Mouse (Mus musculus): ENCODE measurements around the gene Itgb4. TPM values are rescaled to one million over a fixed set of nuclear protein-coding genes. Genes with fewer than 3 reads are reported as not detected.

The Itgb4 gene
- polyA plus RNA-seq, 1 experiment from 2014 or later = 1.5 TPM

DNA sequence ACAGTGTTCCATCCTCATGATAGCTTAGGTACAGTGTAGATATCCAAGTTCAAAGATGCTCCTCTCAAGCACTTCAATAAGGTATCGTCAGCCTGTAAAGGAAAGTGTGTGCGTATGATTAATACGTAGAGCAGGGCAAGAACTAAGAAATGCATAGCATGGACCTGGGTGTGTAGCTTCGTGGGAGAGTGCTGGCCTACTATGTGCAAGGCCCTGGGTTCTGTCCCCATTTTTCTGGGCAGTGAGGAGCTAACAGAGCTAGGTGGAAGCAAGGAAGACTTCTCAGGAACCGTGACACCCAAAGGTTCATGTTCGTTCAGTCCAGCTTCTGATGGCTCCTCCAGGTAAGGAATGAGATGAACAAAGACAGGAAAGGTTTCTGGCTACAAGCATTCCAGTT lies 70.7 kb downstream of the Itgb4 start:
- Histone ChIP-seq H3K9me3 (peaks cover 8% of the 10 kb centered on the region; the same call in 1 of the 2 replicates), H3K4me1 (no peaks in the 10 kb centered on the region), H3K36me3 (replicated peaks) (peaks cover 98% of the 10 kb centered on the region), H3K4me3 (no peak overlapping the region), H3K27me3 (replicated peaks; ENCODE audit: low read depth, poor library complexity, severe bottlenecking) (no peaks in the 10 kb centered on the region), H3K27ac (replicated peaks) (no peak overlapping the region)
- DNase-seq (ENCODE audit: low spot score) = no peak
- 95% methylated on average over 6 of the region's 6 CpGs for WGBS

- 84% methylated on average over 2 of the region's 2 CpGs for WGBS
- DNase-seq (ENCODE audit: low spot score) = peak; percentile 9
- H3K36me3 ChIP-seq (replicated peaks) = peaks cover 100% of the 10 kb centered on the region
- no peaks in the 10 kb centered on the region for H3K27me3 ChIP-seq (replicated peaks; ENCODE audit: low read depth, poor library complexity, severe bottlenecking)
- no peaks in the 10 kb centered on the region for H3K4me1 ChIP-seq
- peaks cover 4% of the 10 kb centered on the region; the same call in 1 of the 2 replicates for H3K9me3 ChIP-seq
- no peak overlapping the region for H3K4me3 ChIP-seq
- H3K27ac ChIP-seq (replicated peaks) = no peak overlapping the region
Measured at GRCm38 (mm10) chr11:116049610-116050009, 75.1 kb downstream of the Itgb4 start.

- no peak for DNase-seq (ENCODE audit: low spot score)
- no peak overlapping the region for H3K27ac ChIP-seq (replicated peaks)
- H3K4me1 ChIP-seq = no peaks in the 10 kb centered on the region
- no peaks in the 10 kb centered on the region for H3K27me3 ChIP-seq (replicated peaks; ENCODE audit: low read depth, poor library complexity, severe bottlenecking)
- WGBS = 87% methylated on average over 4 of the region's 4 CpGs
- no peak overlapping the region for H3K4me3 ChIP-seq
- peaks cover 100% of the 10 kb centered on the region for H3K36me3 ChIP-seq (replicated peaks)
- peaks cover 4% of the 10 kb centered on the region; the same call in 1 of the 2 replicates for H3K9me3 ChIP-seq
Measured at GRCm38 (mm10) chr11:116050196-116050595, 75.7 kb downstream of the Itgb4 start.

- Histone ChIP-seq H3K27me3 (replicated peaks; ENCODE audit: low read depth, poor library complexity, severe bottlenecking) (no peaks in the 10 kb centered on the region), H3K9me3 (peaks cover 4% of the 10 kb centered on the region; the same call in 1 of the 2 replicates), H3K4me3 (no peak overlapping the region), H3K4me1 (no peaks in the 10 kb centered on the region), H3K36me3 (replicated peaks) (peaks cover 100% of the 10 kb centered on the region), H3K27ac (replicated peaks) (no peak overlapping the region)
- 92% methylated on average over 9 of the region's 9 CpGs for WGBS
- no peak for DNase-seq (ENCODE audit: low spot score)
Measured at GRCm38 (mm10) chr11:116053510-116054229, 79.2 kb downstream of the Itgb4 start.

- no peaks in the 10 kb centered on the region for H3K27me3 ChIP-seq (replicated peaks; ENCODE audit: low read depth, poor library complexity, severe bottlenecking)
- H3K36me3 ChIP-seq (replicated peaks) = peaks cover 100% of the 10 kb centered on the region
- no peak overlapping the region for H3K27ac ChIP-seq (replicated peaks)
- DNase-seq (ENCODE audit: low spot score) = no peak
- WGBS = 96% methylated on average over 11 of the region's 11 CpGs
- no peaks in the 10 kb centered on the region for H3K4me1 ChIP-seq
- no peak overlapping the region for H3K4me3 ChIP-seq
- H3K9me3 ChIP-seq = no peaks in the 10 kb centered on the region
Measured at GRCm38 (mm10) chr11:116055873-116056272, 81.4 kb downstream of the Itgb4 start.

GRCm38 (mm10) chr11:116057237-116057881 lies 82.8 kb downstream of the Itgb4 start:
- no peak overlapping the region for H3K27ac ChIP-seq (replicated peaks)
- 88% methylated on average over 4 of the region's 4 CpGs for WGBS
- H3K4me1 ChIP-seq = 0 out of 2 replicates have a peak, but pooled peaks cover 1% of the 10 kb centered on the region
- H3K36me3 ChIP-seq (replicated peaks) = peaks cover 100% of the 10 kb centered on the region
- DNase-seq (ENCODE audit: low spot score) = no peak
- H3K9me3 ChIP-seq = no peaks in the 10 kb centered on the region
- H3K4me3 ChIP-seq = no peak overlapping the region
- H3K27me3 ChIP-seq (replicated peaks; ENCODE audit: low read depth, poor library complexity, severe bottlenecking) = no peaks in the 10 kb centered on the region

Other genes with a start within 250 kb of the Itgb4 start
- 34.6 and 38.9 TPM in 2 replicates for gene Tmem94, start 209.3 kb upstream of the Itgb4 start, polyA plus RNA-seq (2016; fragmentation: Nextera tagmentation; extraction: Ambion mirVana)
- gene Caskin2, start 161.1 kb upstream of the Itgb4 start, polyA plus RNA-seq (2016; fragmentation: Nextera tagmentation; extraction: Ambion mirVana) = 20.3 and 20.4 TPM in 2 replicates
- gene Tsen54, start 160.0 kb upstream of the Itgb4 start, polyA plus RNA-seq (2016; fragmentation: Nextera tagmentation; extraction: Ambion mirVana) = 40.3 and 40.6 TPM in 2 replicates
- 15.3 and 15.5 TPM in 2 replicates for gene Llgl2, start 150.7 kb upstream of the Itgb4 start, polyA plus RNA-seq (2016; fragmentation: Nextera tagmentation; extraction: Ambion mirVana)
- 0.07 and 0.16 TPM in 2 replicates for gene Myo15b, start 116.3 kb upstream of the Itgb4 start, polyA plus RNA-seq (2016; fragmentation: Nextera tagmentation; extraction: Ambion mirVana)
- gene Smim5, start 74.7 kb upstream of the Itgb4 start, polyA plus RNA-seq (2016; fragmentation: Nextera tagmentation; extraction: Ambion mirVana) = 1.5 and 1.8 TPM in 2 replicates
- gene Smim6, start 62.7 kb upstream of the Itgb4 start, polyA plus RNA-seq (2016; fragmentation: Nextera tagmentation; extraction: Ambion mirVana) = 1.1 and 1.6 TPM in 2 replicates
- gene Sap30bp, start 41.4 kb upstream of the Itgb4 start, polyA plus RNA-seq (2016; fragmentation: Nextera tagmentation; extraction: Ambion mirVana) = 48.4 and 50.8 TPM in 2 replicates
- 27.9 and 30.7 TPM in 2 replicates for gene Recql5, start 41.2 kb upstream of the Itgb4 start, polyA plus RNA-seq (2016; fragmentation: Nextera tagmentation; extraction: Ambion mirVana)
- gene Galk1, start 38.0 kb downstream of the Itgb4 start, polyA plus RNA-seq (2016; fragmentation: Nextera tagmentation; extraction: Ambion mirVana) = 212 and 216 TPM in 2 replicates
- gene H3f3b, start 53.3 kb downstream of the Itgb4 start, polyA plus RNA-seq (2016; fragmentation: Nextera tagmentation; extraction: Ambion mirVana) = 1,824 and 1,981 TPM in 2 replicates
- 49.4 and 50.9 TPM in 2 replicates for gene Unk, start 55.6 kb downstream of the Itgb4 start, polyA plus RNA-seq (2016; fragmentation: Nextera tagmentation; extraction: Ambion mirVana)
- gene Unc13d, start 103.3 kb downstream of the Itgb4 start, polyA plus RNA-seq (2016; fragmentation: Nextera tagmentation; extraction: Ambion mirVana) = 2.9 TPM in 2 replicates
- gene Wbp2, start 112.3 kb downstream of the Itgb4 start, polyA plus RNA-seq (2016; fragmentation: Nextera tagmentation; extraction: Ambion mirVana) = 74.2 and 76.8 TPM in 2 replicates
- gene Trim47, start 152.5 kb downstream of the Itgb4 start, polyA plus RNA-seq (2016; fragmentation: Nextera tagmentation; extraction: Ambion mirVana) = 4.5 and 4.7 TPM in 2 replicates
- 1.9 and 2.3 TPM in 2 replicates for gene Trim65, start 156.4 kb downstream of the Itgb4 start, polyA plus RNA-seq (2016; fragmentation: Nextera tagmentation; extraction: Ambion mirVana)
- gene Mrpl38, start 164.2 kb downstream of the Itgb4 start, polyA plus RNA-seq (2016; fragmentation: Nextera tagmentation; extraction: Ambion mirVana) = 108 and 117 TPM in 2 replicates
- gene Fbf1, start 193.5 kb downstream of the Itgb4 start, polyA plus RNA-seq (2016; fragmentation: Nextera tagmentation; extraction: Ambion mirVana) = 61.0 and 61.8 TPM in 2 replicates
- gene Ten1, start 224.1 kb downstream of the Itgb4 start, polyA plus RNA-seq (2016; fragmentation: Nextera tagmentation; extraction: Ambion mirVana) = 62.7 and 65.6 TPM in 2 replicates
- 17.7 and 18.8 TPM in 2 replicates for gene Acox1, start 224.3 kb downstream of the Itgb4 start, polyA plus RNA-seq (2016; fragmentation: Nextera tagmentation; extraction: Ambion mirVana)

Measured in embryonic facial prominence, embryonic 10.5 days (tissue).